Mouse (Mus musculus): ENCODE measurements around the gene Cped1. TPM values are rescaled to one million over a fixed set of nuclear protein-coding genes. Genes with fewer than 3 reads are reported as not detected.
A peak's percentile ranks its signal among the peaks of the same experiment; 100 is the strongest.

Gene Cped1
- total RNA-seq, 2 experiments from 2014 or later, result 34.3 to 43.2 TPM

DNA sequence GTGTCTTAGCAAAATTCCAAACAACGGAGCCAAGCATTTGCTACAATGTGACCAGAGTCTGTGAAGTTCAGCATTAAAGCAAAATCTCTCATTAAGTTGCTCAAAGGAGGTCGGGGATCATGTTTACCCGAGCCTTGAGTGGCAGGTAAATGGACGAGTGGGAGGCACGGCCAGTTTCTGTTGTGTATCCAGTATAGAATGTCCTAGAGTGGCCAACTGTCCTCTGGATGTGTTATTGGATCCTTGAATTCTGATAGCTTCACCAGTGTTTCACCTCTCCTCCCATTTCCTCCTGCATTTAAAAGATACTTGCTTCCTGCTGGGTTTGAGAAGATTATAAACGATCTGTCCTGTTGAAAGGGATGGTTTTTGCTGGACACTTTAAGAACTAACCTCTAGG, 14.4 kb downstream of the Cped1 start:
- no peak for DNase-seq

DNA sequence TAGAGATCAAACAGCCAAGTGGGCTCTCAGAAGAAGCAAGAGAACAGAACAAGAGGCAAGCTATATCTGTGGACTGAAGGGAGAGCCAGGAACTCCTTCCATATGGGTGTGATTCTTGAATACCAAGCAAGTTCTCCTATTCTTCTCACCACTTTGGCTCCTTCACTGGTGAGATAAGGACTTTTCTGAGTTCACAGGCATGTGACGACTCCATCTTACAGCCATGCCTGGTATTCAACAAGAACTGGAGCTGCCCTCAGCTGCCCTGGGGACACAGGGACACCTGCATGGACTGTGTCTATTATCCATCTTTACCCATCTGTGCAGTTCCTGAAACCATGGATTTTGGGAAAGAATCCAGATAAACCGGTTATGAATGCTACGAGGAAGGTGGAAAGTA, 15.2 kb downstream of the Cped1 start:
- no peak for DNase-seq

DNA sequence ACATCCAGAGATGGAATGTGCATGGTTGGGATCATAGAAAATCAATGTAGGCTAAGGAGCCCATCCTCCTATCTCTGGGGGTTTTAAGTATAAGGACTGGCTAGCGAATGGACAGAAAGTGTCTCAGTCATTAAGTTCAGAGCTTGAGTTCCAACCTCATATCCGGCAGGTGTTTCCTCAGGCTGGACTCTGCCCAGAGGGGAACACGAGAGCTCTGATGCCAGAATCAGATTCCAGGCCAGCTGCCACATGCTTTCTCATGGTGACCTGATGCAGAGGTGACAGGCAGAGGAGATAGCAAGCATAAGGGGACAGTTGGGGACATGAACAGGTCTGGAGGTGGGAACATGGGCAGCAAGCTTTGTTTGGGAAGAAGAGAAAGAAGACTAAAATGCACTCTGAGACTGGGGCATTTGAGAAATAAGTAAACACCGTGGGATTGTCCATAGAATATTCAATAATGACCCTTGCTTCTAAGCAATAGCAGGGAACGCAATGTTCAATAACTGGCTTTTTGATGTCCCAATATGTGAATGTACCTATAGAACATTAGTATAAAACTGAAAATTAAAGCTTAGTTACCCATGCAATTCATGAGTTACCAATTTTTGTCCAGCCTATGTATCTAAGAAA, 15.7 kb downstream of the Cped1 start:
- DNase-seq, result peak; percentile 47 to 54

DNA sequence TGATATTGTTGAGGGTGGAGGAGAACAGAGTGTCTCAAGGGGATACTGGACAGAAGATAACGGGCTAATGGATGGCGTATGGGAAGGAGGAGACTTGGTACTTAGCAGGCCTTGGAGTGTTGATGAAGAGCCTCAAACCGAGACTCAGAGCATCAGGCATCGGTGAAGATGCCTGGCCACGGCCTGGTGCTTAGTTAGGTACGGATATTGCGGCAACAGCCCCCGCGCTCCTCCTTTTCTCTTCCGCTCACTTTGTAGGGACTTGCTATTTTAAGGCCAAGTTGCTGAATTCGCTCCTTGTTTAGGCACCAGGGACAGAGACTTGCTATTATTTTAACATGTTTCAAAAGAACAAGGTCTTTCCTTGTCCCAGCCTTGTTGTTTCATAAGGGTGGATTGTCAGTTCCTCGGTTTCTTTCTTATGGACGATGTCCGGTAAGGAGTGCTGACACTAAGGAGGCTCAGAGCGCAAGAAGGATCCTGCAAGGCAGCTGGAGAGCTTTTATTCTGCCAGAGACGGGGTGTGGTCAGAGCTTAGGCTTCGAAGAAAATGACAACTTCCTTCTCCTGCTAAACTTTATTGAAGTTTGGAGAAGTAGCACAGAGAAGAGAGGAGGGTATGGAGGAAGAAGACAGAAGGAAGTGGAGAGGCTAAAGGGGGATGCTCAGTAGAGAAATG, 16.9 kb downstream of the Cped1 start:
- no peak for DNase-seq

DNA sequence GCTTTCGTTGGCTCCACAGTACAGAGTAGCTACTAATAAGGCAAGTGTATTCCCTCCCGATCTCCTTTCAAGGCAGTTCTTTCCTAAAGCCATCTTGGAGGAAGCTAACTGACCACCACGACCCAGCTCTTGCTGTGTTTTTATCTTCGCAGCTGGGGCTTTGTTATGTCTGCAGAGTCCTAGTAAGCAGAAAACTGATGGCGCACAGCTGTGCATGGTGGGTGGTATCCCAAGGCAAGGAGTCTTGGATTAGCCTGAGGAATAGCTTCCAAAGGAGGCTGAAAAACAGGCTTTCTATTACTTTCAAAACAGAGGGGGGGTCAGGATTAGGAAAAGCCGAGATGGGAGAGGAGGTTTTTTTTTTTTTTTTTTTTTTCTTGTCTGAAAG, 17.5 kb downstream of the Cped1 start:
- DNase-seq, result no peak

DNA sequence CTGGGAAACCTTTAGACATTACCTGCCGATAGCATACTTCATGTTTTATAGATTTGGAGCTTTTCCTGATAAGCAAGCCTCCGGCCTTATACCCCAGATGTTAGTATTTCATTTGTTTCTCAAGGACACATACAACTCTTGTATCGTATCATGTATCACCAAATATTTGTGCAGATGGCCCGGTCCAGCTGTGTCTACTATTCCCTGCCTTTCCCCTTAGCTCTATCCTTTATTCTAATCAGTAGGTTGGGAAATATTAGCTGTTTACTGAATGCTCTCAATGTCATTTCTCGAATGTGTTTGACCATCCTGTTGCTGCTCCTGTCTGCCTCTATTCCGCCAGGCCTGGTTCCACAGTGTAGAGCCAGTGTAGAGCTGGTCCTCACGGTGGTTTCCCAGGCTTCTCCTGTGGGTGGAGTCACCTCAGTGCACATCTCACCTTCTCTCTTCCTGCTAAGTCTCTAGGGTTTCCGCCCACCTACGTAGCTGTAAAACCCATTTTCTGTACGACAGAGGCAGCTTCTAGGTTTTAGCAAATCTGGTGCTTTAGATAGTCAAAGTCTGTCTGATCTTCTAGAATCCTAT, 18.3 kb downstream of the Cped1 start:
- DNase-seq, result no peak

- DNase-seq, result no peak
These were observed 22.6 kb downstream of the Cped1 start for GRCm38 (mm10) chr6:22008346-22008745.

DNA sequence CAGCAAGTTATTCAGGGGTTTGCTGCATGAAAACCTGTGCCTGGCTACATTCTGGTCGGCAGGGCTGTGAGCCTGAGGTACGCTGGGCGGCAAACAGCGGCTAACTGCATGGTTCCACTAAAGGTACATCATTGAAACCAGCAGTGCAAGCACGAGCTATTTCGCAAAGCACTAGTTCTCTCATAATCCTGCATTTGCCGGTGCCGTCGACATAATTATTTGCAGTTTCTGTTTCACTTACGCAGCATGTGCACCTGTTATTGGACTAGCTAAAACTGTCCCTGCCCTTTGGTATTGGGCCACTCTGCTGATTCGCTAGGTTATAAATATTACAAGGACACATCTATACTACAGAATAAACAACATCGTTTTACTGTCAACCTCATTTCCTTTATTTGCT, 24.5 kb downstream of the Cped1 start:
- DNase-seq, result no peak

- no peak for DNase-seq
These were observed 25.1 kb downstream of the Cped1 start for GRCm38 (mm10) chr6:22010761-22011281.

DNA sequence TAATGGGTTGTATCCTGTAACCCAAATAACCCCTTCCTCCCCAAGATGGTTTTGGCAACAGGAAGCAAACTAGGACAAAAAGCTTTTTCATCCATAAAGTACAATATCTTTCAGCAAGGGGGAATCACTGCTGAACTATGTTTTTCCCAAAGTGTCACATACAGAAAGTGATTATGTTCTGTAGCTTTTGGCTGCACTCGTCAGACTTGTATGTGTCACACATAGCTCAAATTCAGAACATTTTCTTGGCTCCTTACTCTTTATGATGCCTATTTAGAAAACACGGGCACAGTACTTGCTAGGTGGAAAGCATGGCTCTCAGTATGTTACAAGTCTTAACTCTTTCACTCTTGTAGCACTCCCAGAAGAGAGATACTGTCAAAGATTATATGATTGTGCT, 25.8 kb downstream of the Cped1 start:
- DNase-seq, result no peak

GRCm38 (mm10) chr6:22012099-22012498, 26.4 kb downstream of the Cped1 start:
- DNase-seq, result peak; percentile 43 to 46

DNA sequence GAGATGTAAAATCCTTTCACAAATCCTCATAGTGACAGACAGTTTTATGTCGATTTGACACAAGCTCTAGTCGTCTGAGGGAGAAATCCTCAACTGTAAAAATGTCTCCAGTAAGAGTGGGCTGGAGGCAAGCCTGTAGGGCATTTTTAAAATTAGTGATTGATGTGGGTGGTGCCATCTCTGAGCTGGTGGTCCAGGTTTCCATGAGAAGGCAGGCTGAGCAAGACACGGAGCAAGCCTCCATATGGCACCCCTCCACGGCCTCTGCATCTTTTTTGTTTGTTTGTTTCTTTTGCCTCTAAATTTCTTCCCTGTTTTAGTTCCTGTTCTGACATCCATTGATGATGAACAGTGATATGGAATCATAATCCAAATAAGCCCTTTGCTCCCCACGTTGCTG, 26.8 kb downstream of the Cped1 start:
- DNase-seq, result no peak

- no peak for DNase-seq
These were observed 27.7 kb downstream of the Cped1 start for GRCm38 (mm10) chr6:22013394-22013793.

- no peak for DNase-seq
These were observed 28.7 kb downstream of the Cped1 start for GRCm38 (mm10) chr6:22014291-22014911.

- DNase-seq, result no peak
These were observed 31.9 kb downstream of the Cped1 start for GRCm38 (mm10) chr6:22017631-22018030.

GRCm38 (mm10) chr6:22018768-22019445, 33.2 kb downstream of the Cped1 start:
- no peak for DNase-seq

GRCm38 (mm10) chr6:22019637-22020036, 33.9 kb downstream of the Cped1 start:
- peak in 1 of 2 experiments; percentile 46 for DNase-seq

GRCm38 (mm10) chr6:22020696-22021095, 35.0 kb downstream of the Cped1 start:
- no peak for DNase-seq

GRCm38 (mm10) chr6:22021315-22021714, 35.6 kb downstream of the Cped1 start:
- DNase-seq, result no peak

DNA sequence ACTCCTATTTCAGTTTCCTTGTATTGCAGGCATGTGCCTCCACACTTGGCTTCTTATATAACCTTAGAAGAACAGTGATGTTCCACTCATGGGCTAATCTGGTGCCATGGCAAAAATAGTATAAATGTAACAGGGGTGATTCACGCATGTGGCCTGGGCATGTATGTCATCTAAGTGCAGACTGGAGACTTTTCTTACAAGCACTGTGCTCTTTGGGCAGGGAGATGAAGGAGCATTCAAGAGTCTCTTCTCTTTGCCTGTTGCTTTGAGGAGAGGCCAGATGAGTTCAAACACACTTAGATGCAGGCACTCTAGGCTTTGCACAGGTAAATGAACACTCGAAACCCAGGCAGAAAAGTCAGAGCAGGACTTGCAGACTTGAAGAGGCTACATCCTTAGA, 38.5 kb downstream of the Cped1 start:
- no peak for DNase-seq

GRCm38 (mm10) chr6:22025584-22026357, 40.1 kb downstream of the Cped1 start:
- DNase-seq, result no peak

GRCm38 (mm10) chr6:22026358-22026673, 40.6 kb downstream of the Cped1 start:
- no peak for DNase-seq

All from adrenal gland, postnatal 36 days (tissue).